Mouse (Mus musculus) left cerebral cortex, adult 2 months (tissue): ENCODE data around the gene AC140267.1. TPM values are rescaled to one million over a fixed set of nuclear protein-coding genes. Genes with fewer than 3 reads are reported as not detected.

Experiments
- DNase-seq, 2 experiments: peaks; one replicate each; pipeline ENCODE4 v3.0.0; 2021 to 2022; ENCODE audit warnings: low spot score in 2 of 2, mixed read lengths in 1 of 2; ENCODE audit errors: extremely low spot score in 1 of 2
- H3K27ac ChIP-seq: fragments of 200-600 bp; 2 replicates; pipeline ENCODE4 v1.8.1; 2022
- H3K4me3 ChIP-seq: fragments of 200-600 bp; 2 replicates; pipeline ENCODE4 v1.8.1; 2022
- CTCF ChIP-seq: fragments of 200-600 bp; IDR thresholded peaks from 2 replicates; pipeline ENCODE4 v1.8.1; 2022; ENCODE audit warnings: antibody characterized with exemption, mild to moderate bottlenecking, moderate library complexity
- intact Hi-C: fragments of 180-260 bp; cut with DNase I; formaldehyde crosslinking; loops from one replicate; pipeline ENCODE4 v1.15.1; 2025
- total RNA-seq, 2 experiments: library from RNA; stranded (reverse); gene quantifications; 2 replicates each; pipeline ENCODE4 v1.2.3; 2021

The AC140267.1 gene
- total RNA-seq, 2 experiments from 2014 or later = 20.0 to 28.1 TPM

- intact Hi-C loops = no loop called here
- no peak for TF ChIP-seq CTCF
- Histone ChIP-seq H3K27ac (peak overlapping the region; percentile 87), H3K4me3 (no peak overlapping the region; the same call in 1 of the 2 replicates)
- no peak for DNase-seq
Measured at GRCm38 (mm10) chr15:80233053-80233452, 2.6 kb upstream of the AC140267.1 start.

- Histone ChIP-seq H3K4me3 (peak within 1 kb of the TSS; percentile 100), H3K27ac (peak within 1 kb of the TSS; percentile 93)
- peak; percentile 98 for DNase-seq
- no peak; the same call in none of the 2 replicates for TF ChIP-seq CTCF
- intact Hi-C loops = loop anchor here (2.0 kb wide), 1 partner anchor 21 kb away; the partner anchor contains the start of gene Atf4
Measured at GRCm38 (mm10) chr15:80233733-80234509, 1.7 kb upstream of the AC140267.1 start, which contains the start of gene Mief1. Mief1 (plus strand) TSS chr15:80234018.

GRCm38 (mm10) chr15:80248135-80248534 lies 12.5 kb downstream of the AC140267.1 start:
- intact Hi-C loops = no loop called here
- H3K4me3 ChIP-seq = no peak overlapping the region
- H3K27ac ChIP-seq = no peak overlapping the region
- TF ChIP-seq CTCF = no peak
- DNase-seq = no peak

- DNase-seq = no peak
- TF ChIP-seq CTCF = no peak
- no peak overlapping the region for H3K4me3 ChIP-seq
- H3K27ac ChIP-seq = no peak overlapping the region
- intact Hi-C loops = no loop called here
Measured at GRCm38 (mm10) chr15:80248596-80248995, 13.0 kb downstream of the AC140267.1 start.

- Histone ChIP-seq H3K4me3 (no peak overlapping the region), H3K27ac (no peak overlapping the region)
- intact Hi-C loops = no loop called here
- DNase-seq = no peak
- TF ChIP-seq CTCF = no peak
Measured at GRCm38 (mm10) chr15:80249672-80250071, 14.0 kb downstream of the AC140267.1 start.

- DNase-seq = no peak
- intact Hi-C loops = no loop called here
- no peak overlapping the region for H3K4me3 ChIP-seq
- TF ChIP-seq CTCF = no peak
- no peak overlapping the region for H3K27ac ChIP-seq
Measured at GRCm38 (mm10) chr15:80250586-80250985, 15.0 kb downstream of the AC140267.1 start.

GRCm38 (mm10) chr15:80253530-80253929 lies 17.9 kb downstream of the AC140267.1 start:
- DNase-seq = no peak
- H3K27ac ChIP-seq = peak overlapping the region; percentile 100; the same call in 1 of the 2 replicates
- no peak overlapping the region for H3K4me3 ChIP-seq
- intact Hi-C loops = no loop called here
- TF ChIP-seq CTCF = no peak

- peak in 1 of 2 experiments; percentile 37 for DNase-seq
- intact Hi-C loops = loop anchor here (2.0 kb wide), 1 partner anchor 19 kb away; the partner anchor contains the start of genes AC140267.1 and Mief1
- TF ChIP-seq CTCF = no peak
- Histone ChIP-seq H3K27ac (peak overlapping the region; percentile 100), H3K4me3 (peak overlapping the region; percentile 97)
Measured at GRCm38 (mm10) chr15:80254207-80254606, 18.6 kb downstream of the AC140267.1 start.

GRCm38 (mm10) chr15:80254847-80255645 lies 19.4 kb downstream of the AC140267.1 start, which contains the start of gene Atf4:
Atf4 (plus strand) TSS chr15:80255184.
- TF ChIP-seq CTCF = no peak
- Histone ChIP-seq H3K27ac (peak within 1 kb of the TSS; percentile 100), H3K4me3 (peak within 1 kb of the TSS; percentile 97)
- DNase-seq = peak; percentile 98
- intact Hi-C loops = loop anchor here (2.0 to 5.0 kb wide), 2 partner anchors 20 to 542 kb away; partner anchors contain the start of genes AC140267.1 and Mief1

- Histone ChIP-seq H3K4me3 (peak overlapping the region; percentile 97), H3K27ac (peak overlapping the region; percentile 100)
- no peak; the same call in 1 of the 2 replicates for TF ChIP-seq CTCF
- peak; percentile 67 for DNase-seq
- intact Hi-C loops = loop anchor here (2.0 to 5.0 kb wide), 2 partner anchors 21 to 542 kb away; partner anchors contain the start of genes AC140267.1 and Mief1
Measured at GRCm38 (mm10) chr15:80255646-80256121, 20.0 kb downstream of the AC140267.1 start.

GRCm38 (mm10) chr15:80256242-80256641 lies 20.6 kb downstream of the AC140267.1 start:
- no peak for DNase-seq

More at GRCm38 (mm10) chr15:80256242-80256641, 20.6 kb downstream of the AC140267.1 start:
- Histone ChIP-seq H3K27ac (peak overlapping the region; percentile 100), H3K4me3 (peak overlapping the region; percentile 97)
- TF ChIP-seq CTCF = no peak
- intact Hi-C loops = loop anchor here (5.0 kb wide), 1 partner anchor 541 kb away; no protein-coding TSS in a partner anchor
